ENCODE assay signal across 24 mouse cellular contexts in genomic region chr14:64570951-64571350, GRCm38 (mm10).
DNase-seq lines count a peak whose midpoint lies in the region; ATAC-seq and TF ChIP-seq lines count a peak whose summit lies in the region.
"Had no signal": no experiment of that assay in that cellular context is flagged by ENCODE, and none has a peak within 500 bp of the region (broad histone marks: within the 10 kb centered on the region; RNA-seq: fewer than 3 reads in every experiment).

No protein-coding gene starts in this region.

- TF ChIP-seq CTCF in layer of hippocampus, adult 2 months (conservative IDR thresholded peaks at IDR 0.05): no peak

- H3K4me1 ChIP-seq in liver, embryonic 11.5 days (replicated peaks; ENCODE audit: control insufficient read depth, insufficient read depth, low read length): no peaks in the 10 kb centered on the region
- H3K4me1 ChIP-seq: embryonic facial prominence, embryonic 15.5 days; heart, embryonic 13.5 days; intestine, embryonic 15.5 days had no signal

- H3K9me3 ChIP-seq in liver, embryonic 11.5 days (ENCODE audit: control insufficient read depth, low read length): no peaks in the 10 kb centered on the region
- H3K9me3 ChIP-seq: embryonic facial prominence, embryonic 15.5 days; forebrain, embryonic 15.5 days; heart, embryonic 13.5 days; hindbrain, embryonic 13.5 days; intestine, embryonic 15.5 days had no signal

- H3K4me3 ChIP-seq in layer of hippocampus, adult 2 months: no peak overlapping the region
- H3K4me3 ChIP-seq in liver, embryonic 11.5 days (ENCODE audit: low read depth, low read length): no peak overlapping the region
- H3K4me3 ChIP-seq: embryonic facial prominence, embryonic 15.5 days; forebrain, embryonic 15.5 days; heart, embryonic 13.5 days; hindbrain, embryonic 13.5 days; intestine, embryonic 15.5 days had no signal

- ATAC-seq in liver, embryonic 11.5 days (replicated peaks; ENCODE audit: low FRiP score): no peak
- ATAC-seq: CD4-positive, CD25-positive, alpha-beta regulatory T cell, adult 4 months; forebrain, embryonic 15.5 days; intestine, embryonic 15.5 days; liver, postnatal 0 days; lung, postnatal 0 days had no signal

- no peak for DNase-seq in layer of hippocampus, adult 2 months (ENCODE audit: low spot score in 2 of 2)
- no peak for DNase-seq in layer of hippocampus, adult 9-10 months (ENCODE audit: low spot score)
- peak; percentile 93 for DNase-seq in brain, adult 2 months (ENCODE audit: low read depth, low spot score)
- DNase-seq in cerebellum, adult 11-12 months: peak; percentile 89
- DNase-seq in cerebellum, postnatal 10 days: peak; percentile 90 to 94
- DNase-seq in liver, embryonic 11.5 days (ENCODE audit: low spot score): no peak
- no peak for DNase-seq in lung, postnatal 14 days
- DNase-seq: adrenal gland, postnatal 25 days; gastrocnemius, postnatal 10 days; heart, adult 11 months; heart, postnatal 14 days; kidney, adult 9 months; kidney, postnatal 14 days; liver, postnatal 0 days; right cerebral cortex, postnatal 25 days; thymus, postnatal 14 days had no signal

- H3K27me3 ChIP-seq in liver, embryonic 11.5 days (replicated peaks; ENCODE audit: control insufficient read depth, insufficient read depth, low read length): no peaks in the 10 kb centered on the region
- H3K27me3 ChIP-seq: forebrain, embryonic 15.5 days; hindbrain, embryonic 13.5 days; intestine, embryonic 15.5 days had no signal

- H3K4me2 ChIP-seq in liver, embryonic 11.5 days: no peak overlapping the region
- H3K4me2 ChIP-seq: embryonic facial prominence, embryonic 15.5 days; forebrain, embryonic 15.5 days; heart, embryonic 13.5 days; hindbrain, embryonic 13.5 days; intestine, embryonic 15.5 days; midbrain, embryonic 11.5 days had no signal

- 87% methylated on average over 7 of the region's 7 CpGs for WGBS in liver, embryonic 11.5 days

- H3K27ac ChIP-seq in layer of hippocampus, adult 2 months: peak overlapping the region; percentile 39; the same call in 1 of the 2 replicates
- H3K27ac ChIP-seq in liver, embryonic 11.5 days (ENCODE audit: low read depth, low read length): no peak overlapping the region
- H3K27ac ChIP-seq: embryonic facial prominence, embryonic 15.5 days; forebrain, embryonic 15.5 days; heart, embryonic 13.5 days; hindbrain, embryonic 13.5 days; intestine, embryonic 15.5 days had no signal

- H3K9ac ChIP-seq in liver, embryonic 11.5 days (ENCODE audit: low read depth, low read length): no peak overlapping the region
- H3K9ac ChIP-seq: embryonic facial prominence, embryonic 15.5 days; forebrain, embryonic 15.5 days; heart, embryonic 13.5 days; hindbrain, embryonic 13.5 days; intestine, embryonic 15.5 days; liver, postnatal 0 days had no signal

- H3K36me3 ChIP-seq in liver, embryonic 11.5 days (ENCODE audit: control insufficient read depth, insufficient read depth, low read length): no peaks in the 10 kb centered on the region
- H3K36me3 ChIP-seq: embryonic facial prominence, embryonic 15.5 days; forebrain, embryonic 15.5 days; heart, embryonic 13.5 days; hindbrain, embryonic 13.5 days; intestine, embryonic 15.5 days had no signal

Comparison
In these comparisons a context has a peak if more than half of its experiments do, and no peak if none do; other contexts are left out.
1. DNase-seq: peak in brain, adult 2 months (single experiment), cerebellum, adult 11-12 months (single experiment) and cerebellum, postnatal 10 days (2 of 2); none in layer of hippocampus, adult 2 months (0 of 2), layer of hippocampus, adult 9-10 months (single experiment), liver, embryonic 11.5 days (single experiment) and lung, postnatal 14 days (single experiment).